Mouse (Mus musculus) brain, adult 10 weeks (tissue): ENCODE measurements around the gene Cpeb2. TPM values are rescaled to one million over a fixed set of nuclear protein-coding genes. Genes with fewer than 3 reads are reported as not detected.

Experiments
- polyA plus RNA-seq: library from polyadenylated mRNA; stranded (reverse); fragments of 350-450 nt; fragmentation: Illumina TruSeq; extraction: RNeasy Lipid Tissue Mini Kit (QIAGEN cat#74804); gene quantifications from one replicate; pipeline ENCODE4 v1.2.3, GENCODE M21; 2015; ENCODE audit warnings: low read depth, low replicate concordance

The Cpeb2 gene
- 35.6 TPM for polyA plus RNA-seq

GRCm38 (mm10) chr5:43232480-43233315, at the start of gene Cpeb2:
Gene Cpeb2, plus strand, starts transcription at chr5:43233170.

